Mouse (Mus musculus) embryonic facial prominence, embryonic 15.5 days (tissue): ENCODE measurements around the gene Irf3. TPM values are rescaled to one million over a fixed set of nuclear protein-coding genes. Genes with fewer than 3 reads are reported as not detected.
A peak's percentile ranks its signal among the peaks of the same experiment; 100 is the strongest.
"Not testable (repeated sequence)": the region's sequence is repeated elsewhere in the genome, so short reads cannot be mapped to it uniquely, and the experiment has no call there.

ENCODE experiments used
- ATAC-seq: fragments of 200-750 bp; cut with Nextera tagmentation; 2 replicates; pipeline ENCODE4 v1.8.0; 2017; ENCODE audit warnings: low read depth, moderate TSS enrichment; ENCODE audit not compliant: insufficient number of reproducible peaks, low FRiP score, low TSS enrichment
- H3K27ac ChIP-seq: fragments of 300-500 bp; sonication (generic); replicated peaks from 2 replicates; pipeline ENCODE4 v1.5.1; 2015; ENCODE audit warnings: mild to moderate bottlenecking, inconsistent platforms
- H3K27me3 ChIP-seq: fragments of 300-500 bp; sonication (generic); 2 replicates; pipeline ENCODE4 v1.6.1; 2015; ENCODE audit warnings: inconsistent platforms
- H3K36me3 ChIP-seq: fragments of 300-500 bp; sonication (generic); 2 replicates; pipeline ENCODE4 v1.6.1; 2015; ENCODE audit warnings: mild to moderate bottlenecking, inconsistent platforms
- H3K4me1 ChIP-seq: fragments of 300-500 bp; sonication (generic); 2 replicates; pipeline ENCODE4 v1.6.1; 2015; ENCODE audit warnings: inconsistent platforms
- H3K4me2 ChIP-seq: fragments of 300-500 bp; sonication (generic); replicated peaks from 2 replicates; pipeline ENCODE4 v1.6.1; 2015; ENCODE audit warnings: mild to moderate bottlenecking, inconsistent platforms
- H3K4me3 ChIP-seq: fragments of 300-500 bp; sonication (generic); replicated peaks from 2 replicates; pipeline ENCODE4 v1.5.1; 2015; ENCODE audit warnings: mild to moderate bottlenecking, inconsistent platforms
- H3K9ac ChIP-seq: fragments of 300-500 bp; sonication (generic); 2 replicates; pipeline ENCODE4 v1.6.1; 2015; ENCODE audit warnings: inconsistent platforms
- H3K9me3 ChIP-seq: fragments of 300-500 bp; sonication (generic); replicated peaks from 2 replicates; pipeline ENCODE4 v1.6.1; 2016; ENCODE audit warnings: inconsistent platforms
- WGBS: fragments of 180-500 bp; shearing (Covaris S2); methylation state at CpG from one replicate; pipeline ENCODE4 v1.1.7; 2015; 5-methylcytosine and 5-hydroxymethylcytosine counted together
- polyA plus RNA-seq: library from polyadenylated mRNA; unstranded; fragments of >200 nt; fragmentation: Nextera tagmentation; extraction: Ambion mirVana; gene quantifications from 2 replicates; pipeline ENCODE4 v1.2.1, GENCODE M21; 2015

The Irf3 gene
- polyA plus RNA-seq, 1 experiment from 2014 or later, result 110 TPM

DNA sequence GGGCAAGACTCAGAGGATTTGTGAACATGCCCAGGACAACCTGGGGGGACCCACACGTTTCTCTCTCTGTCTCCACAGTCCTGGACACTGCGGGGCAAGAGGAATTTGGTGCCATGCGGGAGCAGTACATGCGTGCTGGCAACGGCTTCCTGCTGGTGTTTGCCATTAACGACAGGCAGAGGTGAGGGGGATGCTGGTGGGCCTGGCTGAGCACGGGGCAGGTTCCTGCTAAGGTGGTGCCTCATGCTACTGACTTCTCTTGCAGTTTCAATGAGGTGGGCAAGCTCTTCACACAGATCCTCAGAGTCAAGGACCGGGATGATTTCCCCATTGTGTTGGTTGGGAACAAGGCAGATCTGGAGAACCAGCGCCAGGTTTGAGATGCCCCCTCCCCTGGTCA, 22.8 kb downstream of the Irf3 start:
- Histone ChIP-seq H3K36me3 (no peaks in the 10 kb centered on the region), H3K27ac (no peak overlapping the region), H3K4me3 (no peak overlapping the region), H3K4me2 (no peak overlapping the region), H3K9ac (no peak overlapping the region), H3K4me1 (peaks cover 25% of the 10 kb centered on the region), H3K27me3 (no peaks in the 10 kb centered on the region), H3K9me3 (no peaks in the 10 kb centered on the region)
- WGBS, result 71% methylated on average over 9 of the region's 9 CpGs
- ATAC-seq, result no peak

DNA sequence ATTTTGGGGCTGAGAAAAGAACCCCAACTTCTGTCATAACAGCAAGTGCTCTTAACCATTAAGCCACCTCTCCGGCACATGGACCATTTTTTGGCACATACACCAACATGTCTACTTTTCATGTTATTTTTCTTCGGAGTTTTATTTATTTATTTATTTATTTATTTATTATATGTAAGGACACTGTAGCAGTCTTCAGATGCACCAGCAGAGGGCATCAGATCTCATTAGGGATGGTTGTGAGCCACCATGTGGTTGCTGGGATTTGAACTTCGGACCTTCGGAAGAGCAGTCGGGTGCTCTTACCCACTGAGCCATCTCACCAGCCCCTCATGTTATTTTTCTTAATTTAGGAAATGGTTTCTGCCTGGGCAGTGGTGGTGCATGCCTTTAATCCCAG, 26.3 kb downstream of the Irf3 start:
- not testable (repeated sequence) for H3K4me3 ChIP-seq, H3K27ac ChIP-seq, H3K4me2 ChIP-seq, ATAC-seq, H3K9me3 ChIP-seq, H3K9ac ChIP-seq, H3K27me3 ChIP-seq
- H3K36me3 ChIP-seq, result peaks cover 23% of the 10 kb centered on the region
- H3K4me1 ChIP-seq, result peaks cover 22% of the 10 kb centered on the region
- 75% methylated on average over 5 of the region's 5 CpGs for WGBS

DNA sequence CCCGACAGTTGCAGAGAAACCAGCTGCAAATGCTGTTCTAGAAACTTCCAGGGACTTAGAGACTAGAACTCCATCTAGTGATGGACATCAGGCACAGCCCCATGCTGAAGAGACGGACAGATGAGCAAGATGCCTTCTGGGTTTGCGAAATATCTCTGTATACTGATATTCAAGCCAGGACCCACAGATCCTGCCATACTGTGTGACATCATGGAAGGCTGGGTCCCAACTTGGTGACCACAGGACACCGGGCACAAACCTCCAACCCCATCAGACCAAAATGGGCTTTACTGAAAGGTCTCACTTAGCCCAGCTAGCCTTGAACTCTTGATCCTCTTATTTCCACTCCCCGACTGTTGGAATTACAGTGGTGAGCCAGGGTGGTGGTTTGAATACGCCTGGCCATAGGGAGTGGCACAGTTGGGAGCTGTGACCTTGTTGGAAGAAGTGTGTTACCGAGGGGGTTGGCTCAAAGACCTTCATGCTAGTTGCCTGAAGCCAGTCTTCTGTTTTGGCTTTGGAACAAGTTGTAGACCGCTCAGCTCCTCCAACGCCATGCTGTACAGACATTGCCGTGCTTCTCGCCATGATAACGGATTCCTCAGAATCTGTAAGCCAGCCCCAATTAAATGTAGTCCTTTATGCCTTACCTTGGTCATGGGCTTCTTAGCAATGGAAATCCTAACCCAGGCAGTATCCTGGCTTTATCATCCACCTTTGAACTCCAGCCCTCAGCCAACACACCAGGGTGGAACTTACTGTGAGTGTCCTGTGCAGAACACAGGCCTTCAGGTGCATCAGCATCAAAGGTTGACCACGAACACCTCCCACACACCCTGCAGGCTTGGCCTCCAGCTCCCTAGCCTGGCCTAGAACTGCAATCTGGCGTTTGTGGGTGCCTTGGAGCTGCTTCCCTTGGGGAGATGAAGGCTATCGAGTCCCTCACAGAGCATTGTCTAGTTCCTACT, 27.1 kb downstream of the Irf3 start:
- Histone ChIP-seq H3K36me3 (peaks cover 29% of the 10 kb centered on the region), H3K9me3 (no peaks in the 10 kb centered on the region), H3K4me2 (no peak overlapping the region), H3K9ac (no peak overlapping the region), H3K27ac (peak overlapping the region; percentile 44), H3K4me3 (no peak overlapping the region), H3K27me3 (no peaks in the 10 kb centered on the region), H3K4me1 (peaks cover 14% of the 10 kb centered on the region; the same call in 1 of the 2 replicates)
- ATAC-seq, result no peak
- WGBS, result 80% methylated on average over 15 of the region's 15 CpGs

DNA sequence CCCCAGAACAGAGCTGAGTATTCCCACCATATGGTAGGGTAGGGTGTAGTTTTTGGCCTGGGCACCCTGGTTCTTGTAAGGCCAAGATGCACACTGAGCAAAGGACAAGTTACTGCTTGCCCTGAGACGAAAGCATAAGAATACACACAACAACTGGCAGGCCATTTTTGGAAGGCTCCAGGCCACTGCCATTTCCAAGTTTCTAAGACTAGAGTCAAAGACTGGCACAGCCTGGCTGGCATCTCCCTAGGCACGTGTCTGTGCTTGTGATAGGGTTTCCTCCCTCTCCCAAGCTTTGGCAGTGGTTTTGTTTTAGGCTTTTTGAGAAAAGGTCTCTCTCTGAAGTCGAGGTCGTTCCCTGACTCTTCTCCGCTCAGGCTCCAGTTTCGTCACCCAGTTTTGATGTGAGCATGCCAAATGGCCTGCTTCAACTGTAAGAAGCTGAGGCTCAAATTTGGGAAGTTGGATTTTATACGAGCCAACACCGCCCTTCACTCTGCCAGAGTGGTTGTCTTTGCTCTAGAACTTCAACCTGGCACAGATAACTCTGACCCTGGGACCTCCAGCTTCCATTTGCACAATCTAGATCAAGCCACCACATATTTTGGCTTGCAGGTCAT, 28.3 kb downstream of the Irf3 start:
- no peak for ATAC-seq
- Histone ChIP-seq H3K4me3 (no peak overlapping the region), H3K9ac (no peak overlapping the region), H3K4me1 (peaks cover 13% of the 10 kb centered on the region; the same call in 1 of the 2 replicates), H3K4me2 (no peak overlapping the region), H3K9me3 (no peaks in the 10 kb centered on the region), H3K36me3 (peaks cover 41% of the 10 kb centered on the region), H3K27ac (peak overlapping the region; percentile 44; the same call in 1 of the 2 replicates), H3K27me3 (no peaks in the 10 kb centered on the region)
- 59% methylated on average over 8 of the region's 8 CpGs for WGBS

DNA sequence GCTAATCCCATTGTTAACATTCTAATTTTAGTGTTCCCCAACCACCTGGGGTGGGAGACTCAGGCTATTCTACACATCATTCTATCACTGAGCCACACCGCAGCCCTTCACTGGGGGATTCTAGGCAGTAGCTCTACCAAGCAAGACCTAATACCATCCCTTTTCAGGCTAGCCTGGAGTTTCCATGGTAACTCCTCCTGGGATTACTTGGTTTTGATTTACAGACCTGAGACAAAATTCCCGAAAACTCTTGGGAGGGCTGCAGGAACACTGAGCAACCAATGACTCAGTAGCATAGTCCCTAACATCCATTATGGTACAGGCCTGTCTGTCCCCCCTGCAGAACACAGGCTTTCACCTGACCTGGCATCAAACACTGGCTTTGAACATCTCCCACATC, 28.8 kb downstream of the Irf3 start:
- H3K4me3 ChIP-seq, result no peak overlapping the region
- peak overlapping the region; percentile 44; the same call in 1 of the 2 replicates for H3K27ac ChIP-seq
- peaks cover 13% of the 10 kb centered on the region; the same call in 1 of the 2 replicates for H3K4me1 ChIP-seq
- peaks cover 46% of the 10 kb centered on the region for H3K36me3 ChIP-seq
- H3K9ac ChIP-seq, result no peak overlapping the region
- no peak for ATAC-seq
- H3K27me3 ChIP-seq, result no peaks in the 10 kb centered on the region
- 57% methylated on average over 2 of the region's 2 CpGs for WGBS
- no peaks in the 10 kb centered on the region for H3K9me3 ChIP-seq
- H3K4me2 ChIP-seq, result no peak overlapping the region

DNA sequence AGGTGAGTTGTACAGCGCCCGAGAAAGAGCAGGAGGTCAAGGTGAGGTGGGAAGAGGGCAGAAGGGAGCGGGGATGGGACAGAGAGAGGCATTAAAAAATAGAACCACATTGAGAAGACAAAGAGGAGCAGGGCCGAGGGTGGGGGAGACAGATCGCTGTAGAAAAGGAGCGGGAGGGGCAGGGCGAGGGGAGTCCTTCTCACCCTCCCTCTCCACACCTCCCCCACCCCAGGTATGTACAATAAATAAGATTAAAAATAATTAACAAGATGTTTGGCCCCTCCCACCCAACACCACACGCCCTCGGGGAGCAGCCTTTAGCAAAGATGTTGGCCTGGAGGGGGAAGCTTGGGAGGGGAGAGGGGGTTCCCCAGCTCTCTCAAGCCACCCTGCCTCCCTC, 30.3 kb downstream of the Irf3 start:
- peaks cover 61% of the 10 kb centered on the region for H3K36me3 ChIP-seq
- no peak for ATAC-seq
- H3K27ac ChIP-seq, result no peak overlapping the region
- no peaks in the 10 kb centered on the region for H3K9me3 ChIP-seq
- H3K4me3 ChIP-seq, result no peak overlapping the region
- no peak overlapping the region for H3K4me2 ChIP-seq
- WGBS, result 88% methylated on average over 9 of the region's 9 CpGs
- H3K4me1 ChIP-seq, result peaks cover 13% of the 10 kb centered on the region; the same call in 1 of the 2 replicates
- no peak overlapping the region for H3K9ac ChIP-seq
- no peaks in the 10 kb centered on the region for H3K27me3 ChIP-seq

DNA sequence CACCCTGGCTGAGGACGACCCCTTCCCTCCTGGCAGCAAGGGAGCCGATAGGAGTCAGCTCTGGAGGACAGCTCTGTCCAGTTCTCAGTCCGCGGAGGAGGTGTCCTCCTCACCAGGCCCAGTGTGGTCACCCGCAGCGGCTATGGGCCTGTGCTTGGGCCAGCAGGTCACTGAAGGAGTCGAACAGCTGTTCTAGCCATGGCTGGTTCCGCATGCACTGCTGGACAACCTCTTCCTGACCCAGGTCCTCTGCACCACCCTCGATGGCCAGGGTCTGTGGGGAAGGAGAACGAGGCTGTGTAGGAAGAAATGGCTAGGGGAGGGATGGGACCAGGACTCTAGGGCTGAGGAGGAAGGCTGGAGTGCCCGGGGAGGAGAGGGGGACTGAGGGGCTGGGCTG, 30.9 kb downstream of the Irf3 start:
- peaks cover 13% of the 10 kb centered on the region; the same call in 1 of the 2 replicates for H3K4me1 ChIP-seq
- no peaks in the 10 kb centered on the region for H3K27me3 ChIP-seq
- no peak overlapping the region for H3K4me2 ChIP-seq
- H3K4me3 ChIP-seq, result no peak overlapping the region
- no peak overlapping the region for H3K9ac ChIP-seq
- ATAC-seq, result no peak
- H3K9me3 ChIP-seq, result no peaks in the 10 kb centered on the region
- 91% methylated on average over 11 of the region's 11 CpGs for WGBS
- no peak overlapping the region for H3K27ac ChIP-seq
- peaks cover 67% of the 10 kb centered on the region for H3K36me3 ChIP-seq

DNA sequence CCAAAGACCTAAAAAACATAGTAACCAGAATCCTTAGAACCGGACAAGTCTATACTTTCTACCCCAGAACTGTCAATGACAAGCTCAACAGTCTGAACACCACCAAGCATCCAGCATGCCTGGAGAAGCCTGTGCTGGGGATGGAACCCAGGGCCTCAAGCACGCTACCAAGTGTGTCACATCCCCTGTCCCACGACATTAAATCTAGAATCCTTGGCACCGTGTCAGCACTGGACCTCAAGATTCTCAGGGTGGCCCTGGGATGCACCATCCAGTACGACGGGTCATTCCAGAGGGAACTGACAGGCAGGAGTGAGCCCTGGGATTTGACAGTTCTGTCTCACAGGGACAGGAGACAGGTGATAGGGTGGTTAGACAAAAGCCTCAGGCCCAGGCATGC, 32.5 kb downstream of the Irf3 start:
- Histone ChIP-seq H3K27me3 (no peaks in the 10 kb centered on the region), H3K27ac (no peak overlapping the region), H3K9ac (no peak overlapping the region), H3K36me3 (peaks cover 84% of the 10 kb centered on the region), H3K4me1 (peaks cover 13% of the 10 kb centered on the region; the same call in 1 of the 2 replicates), H3K9me3 (no peaks in the 10 kb centered on the region), H3K4me2 (no peak overlapping the region), H3K4me3 (no peak overlapping the region)
- WGBS, result 87% methylated on average over 6 of the region's 6 CpGs
- no peak for ATAC-seq

DNA sequence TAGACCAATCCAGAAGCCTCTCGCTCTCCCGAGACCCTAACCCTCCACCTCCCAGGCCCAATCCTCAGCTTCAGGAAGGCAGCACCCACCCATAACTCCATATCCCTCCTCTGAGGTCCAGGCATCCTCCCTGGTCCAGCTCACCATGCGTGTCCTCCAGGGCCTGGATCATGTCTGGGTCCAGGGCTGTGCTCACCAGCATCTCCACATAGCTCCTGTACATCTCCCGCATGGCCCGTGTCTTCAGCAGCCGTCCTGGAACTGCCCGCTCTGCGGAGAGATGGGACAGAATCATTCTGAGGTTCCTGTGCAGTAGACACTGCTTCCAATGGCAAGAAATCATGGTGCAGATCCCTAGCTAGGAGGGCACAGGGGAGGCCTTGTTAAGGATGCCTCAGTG, 33.4 kb downstream of the Irf3 start:
- H3K9me3 ChIP-seq, result no peaks in the 10 kb centered on the region
- no peak for ATAC-seq
- H3K27ac ChIP-seq, result no peak overlapping the region
- no peaks in the 10 kb centered on the region for H3K27me3 ChIP-seq
- no peak overlapping the region for H3K4me2 ChIP-seq
- no peak overlapping the region for H3K4me3 ChIP-seq
- peaks cover 8% of the 10 kb centered on the region; the same call in 1 of the 2 replicates for H3K4me1 ChIP-seq
- WGBS, result 97% methylated on average over 8 of the region's 8 CpGs
- peaks cover 92% of the 10 kb centered on the region for H3K36me3 ChIP-seq
- no peak overlapping the region for H3K9ac ChIP-seq

DNA sequence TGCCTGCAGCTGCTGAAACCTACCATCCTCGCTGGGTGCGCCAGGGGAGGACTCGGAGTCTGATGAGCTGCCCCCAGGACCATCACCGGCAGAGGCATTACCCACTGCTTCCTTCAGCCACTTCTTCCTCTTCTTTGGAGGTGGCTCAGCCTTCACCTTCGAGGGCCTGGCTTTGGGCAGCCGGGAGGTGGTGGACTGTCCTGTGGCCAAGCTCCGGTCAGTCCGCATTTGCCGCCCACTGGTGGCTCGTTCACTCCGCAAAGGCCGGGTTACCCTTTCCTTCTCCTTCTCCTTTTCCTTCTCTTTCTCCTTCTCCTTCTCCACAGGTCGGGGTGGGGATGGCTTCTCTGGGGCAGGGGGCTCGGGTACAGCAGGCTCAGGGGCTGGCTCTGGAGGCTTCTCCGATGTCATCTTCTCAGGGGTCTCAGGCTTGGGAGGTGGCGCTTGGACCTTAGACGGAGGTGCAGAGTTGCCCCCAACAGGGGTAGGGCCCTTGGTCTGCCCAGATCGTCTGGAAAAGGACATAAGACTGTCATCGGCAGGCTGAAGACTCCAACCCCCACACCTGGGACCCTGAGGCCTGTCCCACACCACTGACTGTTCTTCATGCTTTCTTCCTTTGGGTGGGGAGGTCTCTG, 36.4 kb downstream of the Irf3 start:
- Histone ChIP-seq H3K4me2 (no peak overlapping the region), H3K4me3 (no peak overlapping the region), H3K27me3 (no peaks in the 10 kb centered on the region), H3K9ac (no peak overlapping the region), H3K36me3 (peaks cover 97% of the 10 kb centered on the region), H3K27ac (no peak overlapping the region), H3K9me3 (no peaks in the 10 kb centered on the region), H3K4me1 (no peaks in the 10 kb centered on the region)
- no peak for ATAC-seq
- 94% methylated on average over 19 of the region's 19 CpGs for WGBS

DNA sequence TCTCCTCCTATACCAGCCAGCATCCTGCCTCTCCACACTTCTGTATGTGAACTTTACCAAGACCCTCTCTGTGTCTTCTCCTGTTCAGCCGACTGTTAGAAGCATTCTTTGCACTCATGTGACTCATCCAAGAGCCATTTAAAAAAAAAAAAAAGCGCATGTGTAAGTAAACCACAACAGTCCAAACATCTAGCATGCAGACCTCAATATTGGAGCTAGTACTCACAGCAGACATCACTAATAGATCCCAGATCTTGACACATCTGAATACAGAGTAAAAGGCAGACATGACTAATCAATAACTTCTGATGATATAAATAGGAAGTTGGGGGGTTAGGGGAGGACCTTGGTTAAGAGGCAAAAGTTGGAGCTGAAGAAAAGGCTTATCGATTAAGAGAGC, 38.2 kb downstream of the Irf3 start:
- Histone ChIP-seq H3K36me3 (peaks cover 99% of the 10 kb centered on the region), H3K27ac (no peak overlapping the region), H3K4me1 (no peaks in the 10 kb centered on the region), H3K4me2 (no peak overlapping the region), H3K9ac (no peak overlapping the region), H3K4me3 (no peak overlapping the region), H3K9me3 (no peaks in the 10 kb centered on the region), H3K27me3 (no peaks in the 10 kb centered on the region)
- no peak for ATAC-seq
- WGBS, result 70% methylated on average over 3 of the region's 3 CpGs
